Mouse (Mus musculus) gastrocnemius, postnatal 4 days (tissue): ENCODE measurements around the gene Hspa1l. TPM values are rescaled to one million over a fixed set of nuclear protein-coding genes. Genes with fewer than 3 reads are reported as not detected.
A peak's percentile ranks its signal among the peaks of the same experiment; 100 is the strongest.
"Not testable (repeated sequence)": the region's sequence is repeated elsewhere in the genome, so short reads cannot be mapped to it uniquely, and the experiment has no call there.

Experiments used
- DNase-seq, 2 experiments: peaks; one replicate each; pipeline ENCODE4 v3.0.0; 2021 to 2022; ENCODE audit warnings: low spot score in 2 of 2, mixed read lengths in 2 of 2
- total RNA-seq, 2 experiments: library from RNA; stranded (reverse); gene quantifications; 2 replicates each; pipeline ENCODE4 v1.2.3; 2021

The Hspa1l gene
- total RNA-seq, 2 experiments from 2014 or later = 5.8 to 6.1 TPM

DNA sequence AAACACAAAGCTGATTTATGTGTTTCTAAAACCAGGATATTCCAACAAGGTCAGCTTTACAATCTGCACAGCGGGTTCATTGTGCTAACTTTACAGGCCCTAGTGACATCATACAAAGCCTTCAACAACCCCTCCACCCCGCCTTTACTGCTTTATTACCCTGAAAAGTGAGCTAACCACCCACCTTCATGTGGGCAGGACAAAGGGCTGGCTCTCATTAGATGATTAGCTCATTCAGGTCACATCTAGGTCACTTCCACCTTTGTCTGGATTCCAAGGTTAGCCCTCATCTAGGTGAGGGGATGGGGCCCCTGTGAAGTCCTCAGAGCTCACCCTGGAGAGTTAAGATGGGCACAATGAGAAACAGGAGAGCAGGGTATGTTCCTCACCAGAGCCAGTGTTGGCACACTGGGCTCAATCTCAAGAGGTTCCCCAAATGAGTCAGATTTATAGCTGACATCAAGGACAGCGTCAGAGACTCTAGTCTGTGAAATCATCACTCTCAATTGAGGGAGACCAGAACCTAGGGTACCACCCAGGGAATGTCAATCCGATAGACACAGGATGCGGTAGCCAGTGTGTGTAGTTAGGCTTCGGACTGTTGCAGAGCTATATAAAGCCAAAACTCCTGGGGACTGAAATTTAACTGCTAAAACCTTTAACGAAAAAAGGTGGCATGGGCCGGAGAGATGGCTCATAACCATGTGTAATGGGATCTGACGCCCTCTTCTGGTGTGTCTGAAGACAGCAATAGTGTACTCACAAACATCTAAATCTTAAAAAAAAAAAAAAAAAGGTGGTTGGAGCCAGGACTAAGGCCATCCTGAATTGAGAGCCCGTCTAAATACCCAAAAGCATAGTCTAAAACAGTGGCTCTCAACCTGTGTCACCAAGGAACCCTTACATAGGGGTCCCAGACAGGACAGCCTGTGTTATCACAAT lies 21.7 kb upstream of the Hspa1l start:
- no peak for DNase-seq

DNA sequence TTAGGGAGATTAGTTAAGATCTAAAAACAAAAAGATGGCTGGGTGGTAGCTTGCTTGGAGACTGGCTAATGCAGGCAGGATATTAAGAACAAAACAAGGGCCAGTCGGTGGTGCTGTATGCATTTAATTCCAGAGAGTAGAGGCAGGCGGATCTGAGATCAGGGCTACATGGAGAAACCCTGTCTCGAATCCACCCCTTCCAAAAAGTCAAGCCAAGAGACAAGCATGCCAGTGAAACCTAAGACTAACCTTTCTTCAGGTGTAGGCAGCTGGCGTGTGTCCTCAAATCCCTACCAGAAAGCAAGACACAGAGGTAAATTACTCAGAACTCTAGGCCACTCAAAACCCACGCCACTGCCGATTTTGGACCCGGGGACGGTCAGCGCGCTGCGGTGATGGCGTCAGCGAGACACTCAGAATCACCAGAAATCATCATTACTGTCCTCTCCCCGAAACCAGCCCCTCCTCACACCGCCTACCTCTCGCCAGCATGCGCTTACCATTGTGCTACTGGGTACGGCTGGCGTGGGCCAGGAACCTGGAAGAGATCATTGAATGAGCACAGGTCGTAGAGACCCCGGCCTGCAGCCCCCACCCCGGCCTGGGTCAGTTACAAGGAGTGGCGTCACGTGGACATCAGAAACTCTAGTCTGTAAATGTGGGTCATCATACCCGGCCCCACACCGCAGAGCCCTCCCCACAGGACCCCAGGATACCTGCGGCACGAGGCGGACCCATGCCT lies 20.7 kb upstream of the Hspa1l start:
- peak in 1 of 2 experiments; percentile 37 for DNase-seq

DNA sequence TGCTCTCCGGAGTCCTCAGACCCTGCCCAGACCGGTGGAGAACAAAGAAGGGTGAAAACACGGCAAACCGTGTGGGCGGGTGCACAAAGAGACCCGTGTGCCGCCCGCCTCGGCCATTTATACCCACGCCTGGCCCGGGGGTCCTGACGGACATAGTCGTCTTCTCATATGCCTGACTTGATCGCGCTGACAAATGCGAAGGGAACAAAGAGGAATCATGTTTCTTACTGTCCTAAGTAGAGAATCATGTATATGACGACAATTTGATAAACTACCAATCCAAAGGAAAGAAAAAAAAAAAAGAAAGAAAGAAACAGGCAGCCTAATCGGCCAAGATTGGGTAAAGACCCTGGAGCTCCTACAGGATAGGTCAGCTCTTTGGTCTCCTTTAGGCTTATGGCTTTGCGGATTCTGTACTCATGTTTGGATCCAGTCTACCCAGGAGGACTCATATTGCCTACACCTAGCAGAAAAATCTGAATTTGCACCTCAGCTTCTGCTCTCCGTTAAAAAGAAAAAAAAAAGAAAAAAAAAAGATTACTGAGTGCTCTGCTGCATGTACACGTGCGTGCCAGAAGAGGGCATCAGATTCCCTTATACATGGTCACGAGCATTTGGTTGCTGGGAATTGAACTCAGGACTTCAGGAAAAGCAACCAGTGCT lies 20.0 kb upstream of the Hspa1l start:
- peak; percentile 79 to 84 for DNase-seq

DNA sequence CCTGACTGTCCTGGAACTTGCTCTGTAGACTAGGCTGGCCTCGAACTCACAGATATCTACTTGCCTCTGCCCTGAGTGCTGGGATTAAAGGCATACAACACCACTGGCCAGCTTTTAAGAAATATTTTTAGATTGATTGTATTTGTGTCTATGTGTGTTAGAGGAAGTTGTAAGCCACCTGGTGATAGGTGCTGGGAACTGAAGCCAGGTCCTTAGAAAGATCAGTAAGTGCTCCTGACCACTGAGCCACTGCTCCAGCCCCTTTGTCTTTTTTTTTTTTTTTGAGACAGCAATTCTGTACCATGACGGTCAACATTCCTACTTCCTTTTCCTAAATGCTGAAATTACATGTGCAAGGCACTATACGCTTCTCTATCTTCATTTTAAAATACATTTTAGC lies 19.2 kb upstream of the Hspa1l start:
- no peak for DNase-seq

DNA sequence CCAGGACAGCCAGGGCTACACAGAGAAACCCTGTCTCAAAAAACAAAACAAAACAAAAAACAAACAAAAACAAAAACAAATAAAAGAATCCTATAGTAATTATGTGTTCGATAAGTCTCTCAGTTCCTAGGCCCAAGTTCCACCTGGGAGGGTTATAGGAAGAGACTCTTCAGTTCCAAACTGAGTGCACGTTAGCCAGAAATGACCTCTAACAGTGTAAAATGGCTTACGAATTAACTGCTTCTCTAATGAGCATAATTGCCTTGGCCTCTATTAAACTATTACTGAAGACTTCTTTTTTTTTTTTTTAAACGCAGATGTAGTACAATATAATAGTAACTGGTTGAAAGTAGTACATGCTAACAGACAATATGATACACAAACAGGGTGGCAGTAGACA lies 18.6 kb upstream of the Hspa1l start:
- DNase-seq = no peak

DNA sequence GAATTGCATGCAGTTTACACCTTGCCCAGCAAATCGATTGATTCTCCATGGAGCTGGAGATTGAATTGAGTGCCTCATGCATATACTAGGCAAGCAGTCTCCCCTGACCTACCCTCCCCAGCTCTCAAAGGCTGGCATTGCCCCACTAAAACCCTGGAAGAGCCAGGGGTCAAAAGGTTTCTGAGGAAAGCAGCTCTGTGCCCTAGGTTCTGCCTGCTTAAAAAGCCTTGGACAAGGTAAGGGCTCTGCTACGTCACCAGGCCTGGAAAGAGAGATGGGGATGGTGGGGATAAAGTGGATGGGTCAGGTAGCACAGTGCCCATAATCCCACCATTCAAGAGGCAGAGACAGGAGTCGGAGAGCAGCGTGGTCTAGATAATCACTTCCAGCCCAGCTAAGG lies 17.7 kb upstream of the Hspa1l start:
- no peak for DNase-seq

DNA sequence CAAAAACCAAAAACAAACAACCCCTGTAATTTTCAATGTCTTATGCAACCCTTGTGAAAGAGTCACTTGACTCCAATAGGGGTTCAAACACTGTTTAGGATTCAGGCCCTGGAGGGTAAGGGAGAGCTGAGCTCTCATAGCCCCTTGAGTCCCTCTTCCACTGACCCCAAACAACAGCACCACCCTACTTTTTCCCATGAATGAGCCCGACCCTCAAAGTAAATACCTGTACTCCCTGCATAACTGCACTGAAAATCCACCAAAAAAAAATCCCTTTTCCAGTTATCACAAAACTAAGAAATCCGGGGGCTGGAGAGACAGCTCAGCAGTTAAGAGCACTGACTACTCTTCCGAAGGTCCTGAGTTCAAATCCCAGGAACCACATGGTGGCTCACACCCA lies 16.6 kb upstream of the Hspa1l start:
- no peak for DNase-seq

DNA sequence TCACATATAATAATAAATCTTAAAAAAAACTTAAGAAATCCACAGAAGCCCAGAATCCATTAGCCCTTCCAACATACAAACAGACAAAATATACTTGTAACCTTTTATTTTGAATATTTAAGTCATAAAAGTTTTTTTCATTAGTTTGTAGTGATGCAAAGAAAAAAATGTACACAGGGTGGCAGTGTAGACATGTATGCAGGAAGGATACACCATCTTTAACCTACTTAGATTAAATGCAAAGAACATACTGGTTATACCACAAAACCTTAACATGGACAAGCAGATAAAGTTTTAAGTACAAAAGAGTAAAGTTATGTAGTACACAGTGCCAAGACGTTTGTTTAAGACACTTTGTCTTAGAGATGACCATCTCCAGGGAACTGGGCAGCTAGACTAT lies 16.2 kb upstream of the Hspa1l start:
- no peak for DNase-seq

DNA sequence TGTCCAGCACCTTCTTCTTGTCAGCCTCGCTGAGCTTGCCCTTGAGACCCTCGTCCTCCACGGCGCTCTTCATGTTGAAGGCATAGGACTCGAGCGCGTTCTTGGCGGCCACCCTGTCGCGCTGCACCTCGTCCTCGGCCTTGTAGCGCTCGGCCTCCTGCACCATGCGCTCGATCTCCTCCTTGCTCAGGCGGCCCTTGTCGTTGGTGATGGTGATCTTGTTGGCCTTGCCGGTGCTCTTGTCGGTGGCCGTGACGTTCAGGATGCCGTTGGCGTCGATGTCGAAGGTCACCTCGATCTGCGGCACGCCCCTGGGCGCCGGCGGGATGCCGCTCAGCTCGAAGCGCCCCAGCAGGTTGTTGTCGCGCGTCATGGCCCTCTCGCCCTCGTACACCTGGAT lies 15.2 kb upstream of the Hspa1l start:
- DNase-seq = not testable (repeated sequence)

DNA sequence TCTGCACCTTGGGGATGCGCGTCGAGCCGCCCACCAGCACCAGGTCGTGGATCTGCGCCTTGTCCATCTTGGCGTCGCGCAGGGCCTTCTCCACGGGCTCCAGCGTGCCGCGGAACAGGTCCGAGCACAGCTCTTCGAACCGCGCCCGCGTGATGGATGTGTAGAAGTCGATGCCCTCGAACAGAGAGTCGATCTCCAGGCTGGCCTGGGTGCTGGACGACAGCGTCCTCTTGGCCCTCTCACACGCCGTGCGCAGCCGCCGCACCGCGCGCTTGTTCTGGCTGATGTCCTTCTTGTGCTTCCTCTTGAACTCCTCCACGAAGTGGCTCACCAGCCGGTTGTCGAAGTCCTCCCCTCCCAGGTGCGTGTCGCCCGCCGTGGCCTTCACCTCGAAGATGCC lies 14.5 kb upstream of the Hspa1l start:
- DNase-seq = not testable (repeated sequence)

DNA sequence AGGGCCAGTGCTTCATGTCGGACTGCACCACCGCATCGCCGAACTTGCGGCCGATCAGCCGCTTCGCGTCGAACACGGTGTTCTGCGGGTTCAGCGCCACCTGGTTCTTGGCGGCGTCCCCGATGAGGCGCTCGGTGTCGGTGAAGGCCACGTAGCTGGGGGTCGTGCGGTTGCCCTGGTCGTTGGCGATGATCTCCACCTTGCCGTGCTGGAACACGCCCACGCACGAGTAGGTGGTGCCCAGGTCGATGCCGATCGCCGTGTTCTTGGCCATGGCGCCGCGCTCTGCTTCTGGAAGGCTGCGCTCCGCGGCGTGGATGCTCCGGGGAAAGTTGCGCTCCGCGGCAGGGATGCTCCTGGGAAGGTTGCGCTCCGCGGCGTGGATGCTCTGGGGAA lies 13.8 kb upstream of the Hspa1l start:
- not testable (repeated sequence) for DNase-seq

DNA sequence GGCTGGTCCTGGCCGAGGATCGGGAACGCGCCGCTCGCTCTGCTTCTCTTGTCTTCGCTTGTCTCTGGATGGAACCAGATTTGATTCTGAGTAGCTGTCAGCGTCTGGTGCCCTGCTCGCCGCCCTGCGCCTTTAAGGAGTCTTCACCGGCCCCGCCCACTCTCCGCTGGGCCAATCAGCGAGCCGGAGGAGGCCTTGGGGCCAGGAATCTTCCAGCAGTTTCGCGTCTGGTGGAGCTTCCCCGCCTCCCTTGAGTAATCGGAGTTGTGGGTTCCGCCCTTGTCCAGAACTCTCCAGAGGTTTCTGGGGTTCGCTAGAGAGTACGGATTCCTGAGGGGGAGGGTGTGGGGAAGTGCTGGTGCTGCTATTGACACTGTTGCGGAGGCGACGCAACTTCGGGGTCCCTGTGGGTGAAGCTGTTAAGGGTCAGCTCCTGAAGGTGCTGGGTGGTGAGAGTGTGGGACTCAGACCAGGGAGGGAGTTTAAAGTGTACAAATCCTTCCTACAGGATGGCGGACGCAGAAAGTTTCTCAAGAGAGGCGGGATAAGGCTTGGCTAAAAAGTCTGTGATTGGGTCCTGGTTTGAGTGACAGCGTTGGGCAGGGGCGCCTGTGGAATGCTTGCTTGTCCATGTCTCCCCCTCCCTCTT lies 13.2 kb upstream of the Hspa1l start, which contains the start of gene Hspa1b:
Gene Hspa1b, minus strand, starts transcription at position 109 of the 649 bp plus-strand sequence.
- DNase-seq = peak; percentile 35 to 77

DNA sequence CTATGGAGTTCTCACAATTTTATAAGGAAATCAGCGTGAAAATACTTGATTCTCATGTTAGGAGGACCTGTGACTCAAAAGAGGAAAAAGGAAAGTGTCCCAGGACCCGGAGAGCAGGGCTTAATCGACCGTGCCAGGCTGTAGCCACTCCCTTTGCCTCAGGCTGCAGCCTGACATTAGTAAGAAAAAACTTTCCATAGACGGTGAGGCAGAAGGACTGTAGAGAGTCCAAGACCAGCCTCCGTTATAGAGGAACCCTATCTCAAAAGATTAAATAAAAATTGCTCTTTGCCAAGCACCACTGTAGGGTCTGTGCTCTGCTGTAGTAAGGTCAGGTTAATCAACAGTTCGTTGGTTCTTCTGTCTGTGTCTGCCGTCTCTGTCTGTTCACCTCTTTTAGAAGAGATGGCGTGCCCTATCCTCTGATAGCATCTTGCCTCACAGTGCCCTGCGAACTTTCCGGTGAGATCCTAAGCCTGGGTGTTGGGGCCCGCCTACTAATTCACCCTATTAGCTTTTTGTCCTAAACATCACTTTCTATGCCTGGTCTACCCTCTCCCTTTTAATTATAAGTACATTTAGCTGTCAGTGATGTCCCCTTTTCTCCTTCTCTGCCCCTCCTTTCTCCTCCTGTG lies 12.5 kb upstream of the Hspa1l start:
- DNase-seq = no peak

DNA sequence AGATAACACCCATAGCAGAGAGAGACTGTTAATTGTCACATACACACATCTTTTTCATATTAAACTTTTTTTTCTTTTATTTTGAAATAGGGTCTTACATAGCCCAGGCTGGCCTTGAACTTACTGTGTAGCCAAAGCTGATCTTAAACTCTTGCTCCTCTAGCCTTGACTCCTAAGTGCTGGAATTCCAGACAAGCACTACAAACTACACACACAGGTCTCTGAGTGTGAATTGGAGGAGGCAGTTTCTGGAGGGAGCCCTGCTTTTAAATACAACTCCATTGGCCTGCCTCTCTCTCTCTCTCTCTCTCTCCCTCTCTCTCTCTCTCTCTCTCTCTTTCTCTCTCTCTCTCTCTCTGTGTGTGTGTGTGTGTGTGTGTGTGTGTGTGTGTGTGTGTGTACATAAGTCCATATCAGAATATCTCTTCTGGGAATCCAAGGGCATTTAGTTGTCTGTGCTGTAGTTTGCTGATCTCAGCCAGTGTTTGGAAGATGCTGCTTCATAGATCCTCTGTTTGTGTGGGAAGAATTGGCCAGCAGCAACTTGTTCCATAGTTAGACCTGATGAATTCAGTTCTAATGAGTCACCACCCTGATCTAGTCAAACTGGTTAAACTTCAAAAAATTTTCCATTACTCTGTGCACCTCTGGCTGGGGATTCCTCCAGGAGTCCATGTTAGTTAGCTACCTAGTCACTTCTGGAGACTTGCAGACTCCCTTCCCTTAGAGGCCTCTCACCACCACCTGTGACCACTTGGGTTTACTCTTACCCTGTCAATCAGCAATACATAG lies 11.6 kb upstream of the Hspa1l start:
- no peak for DNase-seq

DNA sequence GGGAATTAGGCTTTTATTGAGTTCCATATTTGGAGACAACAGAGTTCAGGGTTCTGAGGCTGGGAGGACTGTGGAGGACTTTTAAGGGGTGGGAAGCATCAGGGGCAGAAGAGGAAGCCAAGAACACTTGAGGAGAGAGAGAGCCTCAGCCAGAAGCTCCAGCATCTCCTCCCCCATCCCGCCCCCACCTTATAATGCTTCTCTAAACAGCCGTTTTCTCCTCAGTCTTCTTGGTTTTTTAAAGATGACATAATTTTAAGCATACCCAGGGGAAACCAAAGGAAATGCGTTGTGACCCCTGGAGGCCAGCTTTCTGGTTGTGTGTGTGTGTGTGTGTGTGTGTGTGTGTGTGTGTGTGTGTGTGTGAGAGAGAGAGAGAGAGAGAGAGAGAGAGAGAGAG lies 10.4 kb upstream of the Hspa1l start:
- no peak for DNase-seq

DNA sequence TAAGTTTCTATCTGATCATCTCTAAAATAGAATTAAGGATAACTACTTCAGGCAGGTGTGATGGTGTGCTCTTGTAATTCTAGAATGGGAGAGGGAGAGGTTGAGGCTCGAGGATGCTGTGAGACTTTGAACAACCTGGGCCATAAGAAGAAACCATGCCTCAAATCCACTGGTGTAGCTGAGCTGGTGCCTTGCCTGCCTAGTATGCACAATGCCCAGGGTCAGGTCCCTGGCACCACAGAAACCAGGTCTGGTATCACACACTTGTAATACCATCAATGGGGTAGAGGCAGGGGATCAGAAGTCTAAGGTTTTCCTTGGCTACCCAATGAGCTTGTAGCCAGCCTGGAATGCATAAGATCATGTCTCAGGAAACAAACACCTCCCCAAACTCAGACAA lies 9.7 kb upstream of the Hspa1l start:
- DNase-seq = no peak

DNA sequence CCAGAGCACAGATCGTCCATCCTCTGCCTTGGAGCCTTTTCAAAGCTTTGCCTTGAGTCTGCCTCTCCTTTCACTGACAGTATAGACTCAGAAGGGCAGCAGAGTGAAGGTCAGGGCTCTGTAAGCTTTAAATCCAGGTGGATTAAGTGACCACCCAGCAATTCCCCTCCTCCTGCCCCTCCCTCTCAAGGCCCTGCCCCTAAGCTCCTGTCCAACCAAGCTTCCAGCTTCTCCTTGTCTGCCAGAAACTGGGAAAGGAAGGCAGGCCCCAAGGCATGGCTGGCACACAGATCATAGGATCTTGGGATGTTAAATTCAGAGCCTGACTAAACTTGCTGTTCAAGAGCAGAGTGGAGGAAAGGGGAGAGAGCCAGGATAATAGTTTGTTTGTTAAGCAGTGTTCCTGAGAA lies 7.9 kb upstream of the Hspa1l start:
- no peak for DNase-seq

DNA sequence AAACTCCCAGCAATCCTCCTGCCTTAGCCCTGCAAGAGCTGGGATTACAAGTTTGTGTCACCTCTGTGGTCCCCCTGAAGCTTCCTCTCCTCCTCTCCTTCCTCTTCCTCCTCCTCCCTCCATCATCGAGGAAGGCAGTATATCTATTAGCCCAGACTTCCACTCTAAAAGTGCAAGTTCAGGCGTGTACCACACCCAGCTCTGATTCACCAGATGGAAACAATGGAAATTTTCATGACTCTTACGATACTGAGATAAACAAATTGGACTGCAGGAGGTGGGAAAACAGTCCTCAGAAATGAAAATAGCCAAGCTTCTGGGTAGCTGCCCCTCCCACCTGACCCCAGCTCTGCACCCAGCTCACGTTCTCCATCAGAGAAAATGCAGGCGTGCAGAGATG lies 6.9 kb upstream of the Hspa1l start:
- no peak for DNase-seq

DNA sequence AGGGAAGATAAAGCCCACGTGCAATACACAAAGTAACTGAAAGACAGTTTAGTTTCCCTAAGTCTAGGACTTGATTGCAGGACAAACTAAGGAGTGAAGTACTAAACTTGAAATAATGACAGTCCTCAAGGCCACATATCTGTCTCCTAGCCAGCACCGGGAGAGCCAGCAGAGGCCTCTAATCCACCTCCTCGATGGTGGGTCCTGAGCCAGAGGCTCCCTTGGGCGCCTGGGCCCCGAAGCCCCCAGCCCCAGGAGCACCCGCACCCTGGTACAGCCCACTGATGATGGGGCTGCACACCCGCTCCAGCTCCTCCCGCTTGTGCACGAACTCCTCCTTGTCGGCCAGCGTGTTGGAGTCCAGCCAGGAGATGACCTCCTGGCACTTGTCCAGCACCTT lies 2.7 kb upstream of the Hspa1l start, which contains the start of gene Gm20481:
Gene Gm20481, plus strand, starts transcription at position 91 of the 400 bp plus-strand sequence.
- not testable (repeated sequence) for DNase-seq

DNA sequence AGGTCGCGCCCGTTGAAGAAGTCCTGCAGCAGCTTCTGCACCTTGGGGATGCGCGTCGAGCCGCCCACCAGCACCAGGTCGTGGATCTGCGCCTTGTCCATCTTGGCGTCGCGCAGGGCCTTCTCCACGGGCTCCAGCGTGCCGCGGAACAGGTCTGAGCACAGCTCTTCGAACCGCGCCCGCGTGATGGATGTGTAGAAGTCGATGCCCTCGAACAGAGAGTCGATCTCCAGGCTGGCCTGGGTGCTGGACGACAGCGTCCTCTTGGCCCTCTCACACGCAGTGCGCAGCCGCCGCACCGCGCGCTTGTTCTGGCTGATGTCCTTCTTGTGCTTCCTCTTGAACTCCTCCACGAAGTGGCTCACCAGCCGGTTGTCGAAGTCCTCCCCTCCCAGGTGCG lies 1.7 kb upstream of the Hspa1l start:
- DNase-seq = not testable (repeated sequence)
